In the genomic region with DNA sequence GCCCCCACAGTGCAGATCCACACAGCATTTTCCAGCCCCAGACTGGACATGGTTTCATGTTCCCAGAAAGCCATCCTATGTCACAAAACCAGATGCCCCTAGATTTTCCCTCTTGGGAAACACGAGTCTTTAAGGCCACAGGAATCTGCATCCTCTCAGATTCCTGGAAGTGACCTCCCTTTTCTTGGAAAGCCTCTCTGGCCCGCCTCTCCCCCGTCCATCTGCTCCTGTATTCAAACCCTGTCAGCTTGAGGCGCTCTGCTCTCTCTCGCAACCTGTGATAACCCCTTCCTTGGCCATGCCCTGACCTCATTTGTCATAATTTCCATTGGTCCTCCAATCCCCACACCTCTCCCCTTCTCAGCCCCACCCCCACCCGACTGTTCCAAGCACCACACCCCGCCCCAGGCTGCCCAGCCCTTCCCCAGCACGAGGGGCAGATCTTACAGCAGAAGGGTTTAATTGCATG, we compare ENCODE assay signal across 9 mouse cellular contexts.
DNase-seq lines count a peak whose midpoint lies in the region; ATAC-seq and TF ChIP-seq lines count a peak whose summit lies in the region.
"Had no signal": no experiment of that assay in that cellular context is flagged by ENCODE, and none has a peak within 500 bp of the region (broad histone marks: within the 10 kb centered on the region; RNA-seq: fewer than 3 reads in every experiment).

No protein-coding gene starts in this region.

- no peak overlapping the region for H3K27ac ChIP-seq in forebrain, postnatal 0 days (ENCODE audit: low read depth, low read length)
- H3K27ac ChIP-seq in forebrain, embryonic 14.5 days (ENCODE audit: low read depth, low read length): no peak overlapping the region
- H3K27ac ChIP-seq in midbrain, embryonic 10.5 days (replicated peaks): peak overlapping the region; percentile 71
- H3K27ac ChIP-seq in midbrain, embryonic 15.5 days: no peak overlapping the region
- peak overlapping the region; percentile 68 for H3K27ac ChIP-seq in hindbrain, embryonic 12.5 days
- peak overlapping the region; percentile 7; the same call in 1 of the 2 replicates for H3K27ac ChIP-seq in small intestine, adult 2 months (ENCODE audit: insufficient read depth, low read depth, low read length)
- H3K27ac ChIP-seq: liver, embryonic 15.5 days had no signal

- WGBS in forebrain, postnatal 0 days: 31% methylated on average over 8 of the region's 8 CpGs
- 23% methylated on average over 8 of the region's 8 CpGs for WGBS in forebrain, embryonic 14.5 days
- WGBS in midbrain, embryonic 10.5 days: 31% methylated on average over 8 of the region's 8 CpGs
- 30% methylated on average over 8 of the region's 8 CpGs for WGBS in midbrain, embryonic 15.5 days
- 24% methylated on average over 8 of the region's 8 CpGs for WGBS in hindbrain, embryonic 12.5 days
- WGBS in small intestine, adult 2 months: 14% methylated on average over 8 of the region's 8 CpGs

- TF ChIP-seq POLR2A in small intestine, adult 2 months (IDR thresholded peaks at IDR 0.05; ENCODE audit: low read depth, low read length): no peak

- no peak overlapping the region for H3K4me2 ChIP-seq in forebrain, postnatal 0 days (ENCODE audit: low read depth)
- no peak overlapping the region for H3K4me2 ChIP-seq in forebrain, embryonic 14.5 days (ENCODE audit: low read length)
- no peak overlapping the region for H3K4me2 ChIP-seq in midbrain, embryonic 15.5 days
- no peak overlapping the region for H3K4me2 ChIP-seq in hindbrain, embryonic 12.5 days (replicated peaks)
- H3K4me2 ChIP-seq: liver, embryonic 15.5 days had no signal

- no peaks in the 10 kb centered on the region for H3K36me3 ChIP-seq in forebrain, postnatal 0 days (ENCODE audit: insufficient read depth)
- no peaks in the 10 kb centered on the region for H3K36me3 ChIP-seq in forebrain, embryonic 14.5 days (ENCODE audit: control insufficient read depth, insufficient read depth, low read length)
- no peaks in the 10 kb centered on the region; the same call in 1 of the 2 replicates for H3K36me3 ChIP-seq in midbrain, embryonic 10.5 days
- H3K36me3 ChIP-seq in midbrain, embryonic 15.5 days (replicated peaks): no peaks in the 10 kb centered on the region
- no peaks in the 10 kb centered on the region for H3K36me3 ChIP-seq in hindbrain, embryonic 12.5 days
- H3K36me3 ChIP-seq in small intestine, adult 2 months (ENCODE audit: control insufficient read depth, insufficient read depth, low read length): no peaks in the 10 kb centered on the region
- H3K36me3 ChIP-seq: liver, embryonic 15.5 days had no signal

- no peaks in the 10 kb centered on the region for H3K9me3 ChIP-seq in forebrain, postnatal 0 days (ENCODE audit: low read length)
- no peaks in the 10 kb centered on the region for H3K9me3 ChIP-seq in forebrain, embryonic 14.5 days (replicated peaks; ENCODE audit: control insufficient read depth, low read length)
- H3K9me3 ChIP-seq in midbrain, embryonic 10.5 days (replicated peaks): no peaks in the 10 kb centered on the region
- H3K9me3 ChIP-seq in midbrain, embryonic 15.5 days: no peaks in the 10 kb centered on the region
- H3K9me3 ChIP-seq in hindbrain, embryonic 12.5 days (replicated peaks): no peaks in the 10 kb centered on the region
- H3K9me3 ChIP-seq: liver, embryonic 15.5 days had no signal

- ATAC-seq in forebrain, postnatal 0 days: peak; percentile 11; the same call in 1 of the 2 replicates
- ATAC-seq in forebrain, embryonic 14.5 days: no peak
- no peak for ATAC-seq in midbrain, embryonic 15.5 days (replicated peaks)
- ATAC-seq in hindbrain, embryonic 12.5 days (ENCODE audit: low FRiP score): no peak

- H3K9ac ChIP-seq in forebrain, postnatal 0 days: no peak overlapping the region
- no peak overlapping the region for H3K9ac ChIP-seq in forebrain, embryonic 14.5 days (ENCODE audit: low read length)
- H3K9ac ChIP-seq in midbrain, embryonic 15.5 days: no peak overlapping the region
- H3K9ac ChIP-seq in hindbrain, embryonic 12.5 days: no peak overlapping the region
- H3K9ac ChIP-seq: liver, embryonic 15.5 days had no signal

- no peak for DNase-seq in forebrain, postnatal 0 days
- no peak for DNase-seq in forebrain, embryonic 14.5 days (ENCODE audit: low spot score)
- peak; percentile 20 for DNase-seq in midbrain, embryonic 10.5 days (ENCODE audit: low spot score)
- DNase-seq in adrenal gland, postnatal 4 days (ENCODE audit: low spot score in 2 of 2): no peak
- DNase-seq in right cerebral cortex, postnatal 25 days: no peak

- no peaks in the 10 kb centered on the region for H3K4me1 ChIP-seq in forebrain, postnatal 0 days (ENCODE audit: insufficient read depth)
- peaks cover 10% of the 10 kb centered on the region for H3K4me1 ChIP-seq in forebrain, embryonic 14.5 days (ENCODE audit: control insufficient read depth, insufficient read depth, low read length)
- peaks cover 55% of the 10 kb centered on the region for H3K4me1 ChIP-seq in midbrain, embryonic 10.5 days
- H3K4me1 ChIP-seq in midbrain, embryonic 15.5 days: peaks cover 22% of the 10 kb centered on the region
- H3K4me1 ChIP-seq in hindbrain, embryonic 12.5 days: peaks cover 36% of the 10 kb centered on the region
- no peaks in the 10 kb centered on the region; the same call in 1 of the 2 replicates for H3K4me1 ChIP-seq in small intestine, adult 2 months (ENCODE audit: control insufficient read depth, insufficient read depth, insufficient read length, low read length)

- TF ChIP-seq CTCF in forebrain, postnatal 0 days (IDR thresholded peaks at IDR 0.05; ENCODE audit: low read depth): no peak
- no peak for TF ChIP-seq CTCF in small intestine, adult 2 months (IDR thresholded peaks at IDR 0.05; ENCODE audit: extremely low read depth, insufficient read length, insufficient replicate concordance, low read depth, low read length)

- H3K4me3 ChIP-seq in forebrain, postnatal 0 days (ENCODE audit: low read depth, low read length): no peak overlapping the region
- H3K4me3 ChIP-seq in forebrain, embryonic 14.5 days (ENCODE audit: low read depth, low read length): no peak overlapping the region
- no peak overlapping the region for H3K4me3 ChIP-seq in midbrain, embryonic 10.5 days
- H3K4me3 ChIP-seq in midbrain, embryonic 15.5 days: no peak overlapping the region
- no peak overlapping the region for H3K4me3 ChIP-seq in hindbrain, embryonic 12.5 days
- no peak overlapping the region for H3K4me3 ChIP-seq in small intestine, adult 2 months (ENCODE audit: low read depth, low read length)
- H3K4me3 ChIP-seq: liver, embryonic 15.5 days had no signal

- H3K27me3 ChIP-seq in forebrain, postnatal 0 days (ENCODE audit: insufficient read depth, low read length): no peaks in the 10 kb centered on the region
- no peaks in the 10 kb centered on the region for H3K27me3 ChIP-seq in forebrain, embryonic 14.5 days (replicated peaks; ENCODE audit: control insufficient read depth, insufficient read depth, low read length)
- no peaks in the 10 kb centered on the region for H3K27me3 ChIP-seq in midbrain, embryonic 10.5 days (ENCODE audit: low read depth, poor library complexity, severe bottlenecking)
- no peaks in the 10 kb centered on the region for H3K27me3 ChIP-seq in midbrain, embryonic 15.5 days (replicated peaks)
- H3K27me3 ChIP-seq in hindbrain, embryonic 12.5 days: no peaks in the 10 kb centered on the region
- H3K27me3 ChIP-seq in small intestine, adult 2 months (ENCODE audit: control insufficient read depth, insufficient read depth, low read length): no peaks in the 10 kb centered on the region
- H3K27me3 ChIP-seq: liver, embryonic 15.5 days had no signal

Comparison
In these comparisons a context has a peak if more than half of its experiments do, and no peak if none do; other contexts are left out.
1. H3K27ac ChIP-seq: peak in midbrain, embryonic 10.5 days (single experiment), hindbrain, embryonic 12.5 days (single experiment) and small intestine, adult 2 months (single experiment); none in forebrain, postnatal 0 days (single experiment), forebrain, embryonic 14.5 days (single experiment) and midbrain, embryonic 15.5 days (single experiment).